Mouse (Mus musculus): ENCODE measurements around the gene Kcnk3. TPM values are rescaled to one million over a fixed set of nuclear protein-coding genes. Genes with fewer than 3 reads are reported as not detected.

Kcnk3 gene
- polyA plus RNA-seq, 1 experiment from 2014 or later = 0.27 TPM

DNA sequence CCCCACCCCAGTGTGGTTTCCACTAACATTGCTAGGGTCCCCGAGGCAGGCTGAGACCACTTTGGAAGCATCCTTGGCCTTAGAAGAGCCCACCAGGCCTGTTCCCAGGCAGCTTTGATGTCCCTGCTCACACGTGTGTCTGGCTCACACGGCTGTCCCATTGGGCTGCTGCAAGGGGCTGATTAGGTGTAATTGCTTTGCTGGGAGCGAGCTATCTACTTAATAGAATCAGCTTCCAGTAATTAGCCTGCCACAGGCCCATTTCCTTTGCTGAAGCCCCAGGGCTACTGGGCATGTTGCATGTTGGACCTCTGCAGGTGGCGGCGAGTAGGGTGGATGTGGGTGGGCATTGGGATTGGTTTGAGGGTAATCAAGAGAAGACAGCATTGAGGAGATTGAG, 7.2 kb upstream of the Kcnk3 start:
- Histone ChIP-seq H3K9me3 (ENCODE audit: control insufficient read depth, low read length) (no peaks in the 10 kb centered on the region), H3K4me3 (ENCODE audit: low read depth, low read length) (no peak overlapping the region), H3K36me3 (ENCODE audit: control insufficient read depth, insufficient read depth, low read length) (no peaks in the 10 kb centered on the region), H3K27me3 (ENCODE audit: control insufficient read depth, insufficient read depth, low read length) (no peaks in the 10 kb centered on the region; the same call in 1 of the 2 replicates), H3K4me2 (no peak overlapping the region), H3K9ac (ENCODE audit: low read length) (no peak overlapping the region), H3K4me1 (ENCODE audit: control insufficient read depth, insufficient read depth, low read length) (no peaks in the 10 kb centered on the region), H3K27ac (ENCODE audit: low read depth, low read length) (no peak overlapping the region)
- no peak for ATAC-seq (ENCODE audit: low FRiP score)
- DNase-seq (ENCODE audit: low spot score, missing footprints) = no peak
- 73% methylated on average over 6 of the region's 6 CpGs for WGBS

DNA sequence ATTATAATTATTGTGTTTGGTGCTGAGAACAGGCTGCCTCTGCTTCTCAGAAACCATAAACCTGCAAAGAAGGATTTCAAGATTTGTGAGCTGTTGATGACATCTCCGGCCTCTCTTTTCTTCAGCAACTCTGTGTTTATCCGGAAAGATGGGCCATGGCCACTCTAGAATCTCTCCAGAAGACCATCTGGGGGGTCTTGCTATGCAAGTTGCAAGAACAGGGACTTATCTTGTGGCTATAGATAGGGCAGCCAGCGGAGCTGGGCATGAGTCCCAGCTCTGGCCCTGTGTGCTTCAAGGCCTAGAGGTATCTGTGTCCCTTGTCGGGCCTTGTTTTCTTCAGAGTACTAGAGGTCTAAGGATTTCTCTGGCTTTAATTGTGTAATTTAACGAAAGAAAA, 6.0 kb upstream of the Kcnk3 start:
- no peak overlapping the region for H3K27ac ChIP-seq (ENCODE audit: low read depth, low read length)
- no peak overlapping the region for H3K9ac ChIP-seq (ENCODE audit: low read length)
- H3K9me3 ChIP-seq (ENCODE audit: control insufficient read depth, low read length) = no peaks in the 10 kb centered on the region
- H3K4me3 ChIP-seq (ENCODE audit: low read depth, low read length) = no peak overlapping the region
- no peak overlapping the region for H3K4me2 ChIP-seq
- H3K36me3 ChIP-seq (ENCODE audit: control insufficient read depth, insufficient read depth, low read length) = no peaks in the 10 kb centered on the region
- ATAC-seq (ENCODE audit: low FRiP score) (no peak), DNase-seq (ENCODE audit: low spot score, missing footprints) (peak; percentile 19)
- WGBS = 86% methylated on average over 5 of the region's 5 CpGs
- H3K27me3 ChIP-seq (ENCODE audit: control insufficient read depth, insufficient read depth, low read length) = peaks cover 4% of the 10 kb centered on the region; the same call in 1 of the 2 replicates
- no peaks in the 10 kb centered on the region for H3K4me1 ChIP-seq (ENCODE audit: control insufficient read depth, insufficient read depth, low read length)

DNA sequence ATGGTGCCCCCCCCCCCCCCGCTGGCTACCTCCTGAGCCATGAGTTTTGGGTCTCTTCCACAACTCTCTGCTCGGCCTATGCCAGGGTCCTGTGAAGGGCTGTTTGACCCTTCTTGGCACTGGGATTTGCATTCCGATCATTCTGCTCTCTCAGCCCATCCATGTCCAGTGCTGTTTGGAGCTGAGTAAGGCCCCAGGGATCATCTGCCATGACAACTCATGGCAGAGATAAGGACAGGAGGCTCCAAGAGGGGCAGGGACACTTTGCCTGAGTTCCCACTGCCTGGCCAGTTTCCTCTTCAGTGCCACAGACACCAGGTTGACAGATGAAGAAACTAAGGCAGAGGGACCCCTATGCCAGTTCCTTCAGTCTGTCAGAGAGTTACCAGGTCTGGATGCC, 1.4 kb upstream of the Kcnk3 start:
- Histone ChIP-seq H3K9me3 (ENCODE audit: control insufficient read depth, low read length) (no peaks in the 10 kb centered on the region), H3K27ac (ENCODE audit: low read depth, low read length) (no peak overlapping the region), H3K4me3 (ENCODE audit: low read depth, low read length) (no peak overlapping the region), H3K9ac (ENCODE audit: low read length) (no peak overlapping the region), H3K4me2 (no peak overlapping the region), H3K36me3 (ENCODE audit: control insufficient read depth, insufficient read depth, low read length) (no peaks in the 10 kb centered on the region), H3K4me1 (ENCODE audit: control insufficient read depth, insufficient read depth, low read length) (peaks cover 7% of the 10 kb centered on the region), H3K27me3 (ENCODE audit: control insufficient read depth, insufficient read depth, low read length) (peaks cover 30% of the 10 kb centered on the region)
- DNase-seq (ENCODE audit: low spot score, missing footprints) (peak; percentile 61), ATAC-seq (ENCODE audit: low FRiP score) (no peak)
- WGBS = 61% methylated on average over 3 of the region's 3 CpGs

DNA sequence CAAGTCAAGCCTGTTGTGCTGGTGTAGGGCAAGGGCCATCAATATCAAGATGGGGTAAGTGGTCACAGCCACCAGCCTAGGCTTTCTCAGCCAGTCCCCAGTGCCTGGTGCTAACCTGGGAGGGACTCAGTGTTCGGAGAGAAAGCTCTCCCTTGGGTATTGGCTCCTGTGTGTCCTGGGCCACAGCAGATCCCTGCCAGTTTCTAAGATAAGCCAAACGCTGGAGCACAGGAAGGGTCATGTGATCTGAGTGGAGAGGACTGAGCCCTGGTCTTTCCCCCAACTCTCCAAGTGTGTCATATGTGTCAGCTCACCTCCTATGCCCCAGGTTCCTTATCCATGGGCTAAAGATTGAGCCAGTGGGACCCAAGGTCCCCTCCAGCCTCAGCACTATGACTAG, 869 bp upstream of the Kcnk3 start:
- 28% methylated on average over 2 of the region's 2 CpGs for WGBS
- H3K9ac ChIP-seq (ENCODE audit: low read length) = no peak overlapping the region
- H3K4me3 ChIP-seq (ENCODE audit: low read depth, low read length) = no peak overlapping the region
- ATAC-seq (ENCODE audit: low FRiP score) (no peak), DNase-seq (ENCODE audit: low spot score, missing footprints) (no peak)
- H3K36me3 ChIP-seq (ENCODE audit: control insufficient read depth, insufficient read depth, low read length) = no peaks in the 10 kb centered on the region
- H3K4me2 ChIP-seq = no peak overlapping the region; the same call in 1 of the 2 replicates
- peaks cover 7% of the 10 kb centered on the region for H3K4me1 ChIP-seq (ENCODE audit: control insufficient read depth, insufficient read depth, low read length)
- H3K27me3 ChIP-seq (ENCODE audit: control insufficient read depth, insufficient read depth, low read length) = peaks cover 30% of the 10 kb centered on the region
- no peak overlapping the region for H3K27ac ChIP-seq (ENCODE audit: low read depth, low read length)
- no peaks in the 10 kb centered on the region for H3K9me3 ChIP-seq (ENCODE audit: control insufficient read depth, low read length)

DNA sequence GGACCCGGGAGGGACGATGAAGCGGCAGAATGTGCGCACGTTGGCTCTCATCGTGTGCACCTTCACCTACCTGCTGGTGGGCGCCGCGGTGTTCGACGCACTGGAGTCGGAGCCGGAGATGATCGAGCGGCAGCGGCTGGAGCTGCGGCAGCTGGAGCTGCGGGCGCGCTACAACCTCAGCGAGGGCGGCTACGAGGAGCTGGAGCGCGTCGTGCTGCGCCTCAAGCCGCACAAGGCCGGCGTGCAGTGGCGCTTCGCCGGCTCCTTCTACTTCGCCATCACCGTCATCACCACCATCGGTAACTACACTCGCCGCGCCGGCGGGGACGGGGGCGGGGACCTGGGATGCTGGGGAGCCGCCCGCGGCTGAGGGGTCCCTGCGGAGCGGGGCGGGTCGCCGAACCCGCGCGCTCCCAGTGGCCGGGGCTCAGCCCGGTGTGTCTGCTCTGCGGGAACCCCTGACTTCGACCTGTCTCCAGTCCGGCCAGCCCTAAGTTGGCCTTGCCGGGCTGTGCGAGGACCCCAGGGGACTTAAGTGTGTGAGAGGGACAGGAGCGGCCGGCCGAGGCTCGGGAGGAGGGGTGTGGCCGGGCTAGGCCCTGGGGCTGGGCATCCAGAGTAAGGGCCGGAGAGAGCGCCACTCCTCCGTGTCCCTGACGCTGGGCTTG, 465 bp downstream of the Kcnk3 start:
- Histone ChIP-seq H3K4me2 (peak overlapping the region; percentile 93), H3K4me1 (ENCODE audit: control insufficient read depth, insufficient read depth, low read length) (peaks cover 7% of the 10 kb centered on the region), H3K9ac (ENCODE audit: low read length) (peak overlapping the region; percentile 57), H3K9me3 (ENCODE audit: control insufficient read depth, low read length) (no peaks in the 10 kb centered on the region), H3K36me3 (ENCODE audit: control insufficient read depth, insufficient read depth, low read length) (no peaks in the 10 kb centered on the region), H3K27ac (ENCODE audit: low read depth, low read length) (no peak overlapping the region), H3K27me3 (ENCODE audit: control insufficient read depth, insufficient read depth, low read length) (peaks cover 30% of the 10 kb centered on the region), H3K4me3 (ENCODE audit: low read depth, low read length) (peak overlapping the region; percentile 49)
- ATAC-seq (ENCODE audit: low FRiP score) = peak; percentile 67
- WGBS = under 1% methylated on average over 66 of the region's 70 CpGs
- peak; percentile 93 for DNase-seq (ENCODE audit: low spot score, missing footprints)

DNA sequence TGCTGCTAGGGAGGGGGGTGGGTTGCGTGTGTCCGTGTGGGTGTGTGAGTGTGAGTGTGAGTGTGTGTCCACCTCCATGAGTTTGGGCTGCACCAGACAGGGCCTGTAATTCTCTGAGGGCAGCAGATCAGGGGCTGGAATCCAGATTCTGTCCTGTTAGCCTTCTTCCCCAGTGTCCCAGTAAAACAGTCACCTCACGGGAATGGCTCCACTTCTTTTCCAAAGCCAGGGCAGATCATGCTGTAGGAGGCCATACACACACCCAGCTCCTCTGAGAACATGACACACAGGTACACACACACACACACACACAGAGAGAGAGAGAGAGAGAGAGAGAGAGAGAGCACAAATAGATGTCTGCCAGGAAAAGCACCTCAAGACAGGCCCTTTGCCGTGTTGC, 1.1 kb downstream of the Kcnk3 start:
- H3K4me2 ChIP-seq = peak overlapping the region; percentile 93
- ATAC-seq (ENCODE audit: low FRiP score) (no peak; the same call in 1 of the 2 replicates), DNase-seq (ENCODE audit: low spot score, missing footprints) (peak; percentile 79)
- H3K27me3 ChIP-seq (ENCODE audit: control insufficient read depth, insufficient read depth, low read length) = peaks cover 30% of the 10 kb centered on the region
- peak overlapping the region; percentile 57; the same call in 1 of the 2 replicates for H3K9ac ChIP-seq (ENCODE audit: low read length)
- 45% methylated on average over 4 of the region's 4 CpGs for WGBS
- H3K4me3 ChIP-seq (ENCODE audit: low read depth, low read length) = peak overlapping the region; percentile 49
- H3K36me3 ChIP-seq (ENCODE audit: control insufficient read depth, insufficient read depth, low read length) = no peaks in the 10 kb centered on the region
- H3K9me3 ChIP-seq (ENCODE audit: control insufficient read depth, low read length) = no peaks in the 10 kb centered on the region
- peaks cover 8% of the 10 kb centered on the region for H3K4me1 ChIP-seq (ENCODE audit: control insufficient read depth, insufficient read depth, low read length)
- H3K27ac ChIP-seq (ENCODE audit: low read depth, low read length) = no peak overlapping the region

DNA sequence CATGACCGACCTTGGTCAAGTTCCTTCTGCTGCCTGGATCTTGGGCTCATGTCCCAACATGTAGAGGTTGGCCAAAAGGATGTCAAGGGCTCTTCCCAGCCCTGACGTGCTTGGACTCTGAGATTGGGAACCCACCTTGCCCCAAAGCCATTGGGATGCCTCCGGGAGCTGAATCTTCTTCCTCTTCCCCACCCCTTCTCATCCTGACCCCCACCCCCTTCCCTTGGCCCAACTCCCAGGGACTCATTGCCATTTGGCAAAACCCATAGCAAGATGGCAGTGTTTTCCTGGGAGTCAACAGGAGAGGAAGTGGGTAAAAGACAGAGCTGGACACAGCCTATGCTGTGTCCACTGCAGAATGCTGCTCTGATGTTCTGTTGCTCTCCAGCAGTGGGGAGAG, 1.6 kb downstream of the Kcnk3 start:
- no peaks in the 10 kb centered on the region for H3K36me3 ChIP-seq (ENCODE audit: control insufficient read depth, insufficient read depth, low read length)
- no peak overlapping the region for H3K27ac ChIP-seq (ENCODE audit: low read depth, low read length)
- 77% methylated on average over 3 of the region's 3 CpGs for WGBS
- no peak for ATAC-seq (ENCODE audit: low FRiP score)
- peaks cover 30% of the 10 kb centered on the region for H3K27me3 ChIP-seq (ENCODE audit: control insufficient read depth, insufficient read depth, low read length)
- no peak overlapping the region for H3K9ac ChIP-seq (ENCODE audit: low read length)
- peaks cover 11% of the 10 kb centered on the region for H3K4me1 ChIP-seq (ENCODE audit: control insufficient read depth, insufficient read depth, low read length)
- no peaks in the 10 kb centered on the region for H3K9me3 ChIP-seq (ENCODE audit: control insufficient read depth, low read length)
- H3K4me3 ChIP-seq (ENCODE audit: low read depth, low read length) = no peak overlapping the region
- DNase-seq (ENCODE audit: low spot score, missing footprints) = no peak
- no peak overlapping the region for H3K4me2 ChIP-seq

DNA sequence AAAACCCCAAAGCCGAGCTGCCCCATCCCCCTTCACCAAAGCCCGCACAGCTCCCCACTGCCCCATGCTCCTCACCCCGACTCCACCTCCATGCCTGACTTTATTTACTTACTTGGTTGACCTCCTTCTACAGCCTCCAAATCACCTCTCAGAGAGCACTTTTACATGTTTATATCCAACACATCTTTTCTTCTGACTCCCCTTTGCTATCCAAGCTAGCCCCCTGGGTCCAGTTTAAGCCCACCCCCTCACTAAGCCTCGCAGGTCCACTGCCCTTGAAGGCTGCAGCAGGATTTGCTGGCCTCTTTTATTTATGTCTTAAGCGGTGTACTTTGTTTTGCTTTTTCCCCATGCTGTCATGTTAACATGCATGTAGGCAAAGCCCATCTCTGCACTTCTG, 2.3 kb downstream of the Kcnk3 start:
- Histone ChIP-seq H3K4me2 (no peak overlapping the region), H3K36me3 (ENCODE audit: control insufficient read depth, insufficient read depth, low read length) (no peaks in the 10 kb centered on the region), H3K27ac (ENCODE audit: low read depth, low read length) (no peak overlapping the region), H3K4me3 (ENCODE audit: low read depth, low read length) (no peak overlapping the region), H3K27me3 (ENCODE audit: control insufficient read depth, insufficient read depth, low read length) (peaks cover 30% of the 10 kb centered on the region), H3K9me3 (ENCODE audit: control insufficient read depth, low read length) (no peaks in the 10 kb centered on the region), H3K9ac (ENCODE audit: low read length) (no peak overlapping the region), H3K4me1 (ENCODE audit: control insufficient read depth, insufficient read depth, low read length) (peaks cover 15% of the 10 kb centered on the region)
- ATAC-seq (ENCODE audit: low FRiP score) (no peak), DNase-seq (ENCODE audit: low spot score, missing footprints) (no peak)
- WGBS = 75% methylated on average over 5 of the region's 5 CpGs

DNA sequence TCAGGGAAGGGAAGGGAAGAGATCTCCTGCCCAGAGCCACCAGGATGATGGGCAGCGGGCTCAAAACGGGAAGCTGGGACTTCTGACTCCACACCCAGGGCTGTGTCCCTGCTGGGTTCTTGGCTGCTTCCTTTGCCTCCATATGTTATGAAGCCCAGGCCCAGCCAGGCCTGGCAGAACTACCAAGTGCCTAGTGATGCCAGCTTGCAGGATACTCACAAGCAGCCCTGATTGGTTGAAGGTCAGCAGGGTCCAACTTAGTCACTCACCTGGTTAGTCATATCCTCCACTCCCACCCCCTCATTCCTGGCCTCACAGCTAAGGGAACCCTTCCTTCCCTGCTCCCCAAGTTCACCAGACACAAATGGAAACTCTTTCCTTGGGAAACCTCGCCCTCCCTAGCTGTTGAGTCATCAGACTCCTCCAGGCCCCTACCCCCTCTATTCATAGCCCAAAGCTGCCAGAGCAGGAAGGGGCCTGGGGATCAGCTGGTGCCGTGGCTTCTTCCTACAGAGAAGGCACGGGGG, 3.3 kb downstream of the Kcnk3 start:
- ATAC-seq (ENCODE audit: low FRiP score) (no peak), DNase-seq (ENCODE audit: low spot score, missing footprints) (peak; percentile 75)
- H3K4me2 ChIP-seq = no peak overlapping the region
- H3K9ac ChIP-seq (ENCODE audit: low read length) = no peak overlapping the region
- H3K4me3 ChIP-seq (ENCODE audit: low read depth, low read length) = no peak overlapping the region
- H3K4me1 ChIP-seq (ENCODE audit: control insufficient read depth, insufficient read depth, low read length) = peaks cover 15% of the 10 kb centered on the region
- no peaks in the 10 kb centered on the region for H3K9me3 ChIP-seq (ENCODE audit: control insufficient read depth, low read length)
- no peaks in the 10 kb centered on the region for H3K36me3 ChIP-seq (ENCODE audit: control insufficient read depth, insufficient read depth, low read length)
- 52% methylated on average over 5 of the region's 5 CpGs for WGBS
- H3K27me3 ChIP-seq (ENCODE audit: control insufficient read depth, insufficient read depth, low read length) = peaks cover 28% of the 10 kb centered on the region
- no peak overlapping the region for H3K27ac ChIP-seq (ENCODE audit: low read depth, low read length)
